Mouse (Mus musculus) lung, postnatal 0 days (tissue): ENCODE measurements at regions not wholly inside any gene's neighbourhood (a gene's known extent, or its start where the extent isn't known, plus 50 kb on each side); places are given as distances from the start of the nearest gene placed in this dataset.

ENCODE experiments used
- CTCF ChIP-seq: IDR thresholded peaks from 2 replicates; pipeline ENCODE4 v1.5.1; 2016; ENCODE audit warnings: antibody characterized with exemption, mild to moderate bottlenecking
- EP300 ChIP-seq: IDR thresholded peaks from 2 replicates; pipeline ENCODE4 v1.6.1; 2016; ENCODE audit warnings: antibody characterized with exemption, mild to moderate bottlenecking, control low read depth

- TF ChIP-seq CTCF (peak; percentile 51), EP300 (no peak)
Observed at GRCm38 (mm10) chr15:41330085-41330484, 1195.9 kb downstream of the 9330182O14Rik start.
